ENCODE assay signal across 22 mouse cellular contexts in genomic region chr5:19906636-19907035, GRCm38 (mm10).
A peak's percentile ranks its signal among the peaks of the same experiment; 100 is the strongest.
DNase-seq lines count a peak whose midpoint lies in the region; ATAC-seq and TF ChIP-seq lines count a peak whose summit lies in the region.
"Had no signal": no experiment of that assay in that cellular context is flagged by ENCODE, and none has a peak within 500 bp of the region (broad histone marks: within the 10 kb centered on the region; RNA-seq: fewer than 3 reads in every experiment).

No protein-coding gene starts in this region.

- H3K9ac ChIP-seq in forebrain, embryonic 12.5 days = no peak overlapping the region
- H3K9ac ChIP-seq in forebrain, postnatal 0 days = no peak overlapping the region
- H3K9ac ChIP-seq in midbrain, embryonic 16.5 days (ENCODE audit: low read depth, low read length) = no peak overlapping the region
- H3K9ac ChIP-seq in midbrain, embryonic 15.5 days = no peak overlapping the region
- no peak overlapping the region for H3K9ac ChIP-seq in forebrain, embryonic 15.5 days (replicated peaks)
- H3K9ac ChIP-seq: embryonic facial prominence, embryonic 15.5 days; intestine, embryonic 15.5 days had no signal

- intact Hi-C loops in left cerebral cortex, postnatal 4 days (cut with DNase I) = loop anchor here (5.0 to 10.0 kb wide), 4 partner anchors 152 to 796 kb away; no protein-coding TSS in a partner anchor
- intact Hi-C loops in left cerebral cortex, adult 2 months (cut with DNase I) = loop anchor here (5.0 to 10.0 kb wide), 4 partner anchors 352 to 798 kb away; no protein-coding TSS in a partner anchor

- 66% methylated on average over 4 of the region's 4 CpGs for WGBS in forebrain, embryonic 12.5 days
- WGBS in forebrain, postnatal 0 days = 45% methylated on average over 4 of the region's 4 CpGs
- 70% methylated on average over 4 of the region's 4 CpGs for WGBS in midbrain, embryonic 16.5 days
- WGBS in midbrain, embryonic 15.5 days = 64% methylated on average over 4 of the region's 4 CpGs
- 36% methylated on average over 4 of the region's 4 CpGs for WGBS in forebrain, embryonic 15.5 days

- DNase-seq in forebrain, postnatal 0 days = no peak
- peak; percentile 6 for DNase-seq in left cerebral cortex, postnatal 4 days
- no peak for DNase-seq in left cerebral cortex, adult 2 months (ENCODE audit: extremely low spot score in 1 of 2, low spot score in 2 of 2)
- DNase-seq in c-Kit-positive CD71-positive TER-119-positive erythroid progenitor cells, embryonic 14.5 days (ENCODE audit: low spot score) = no peak
- DNase-seq: adrenal gland, adult 2 months; adrenal gland, postnatal 25 days; cerebellum, adult 11 months; cerebellum, adult 8-10 months; gastrocnemius, adult 2 months; gastrocnemius, postnatal 25 days; heart, adult 18-20 months; heart, postnatal 10 days; heart, postnatal 4 days had no signal

- H3K4me2 ChIP-seq in forebrain, embryonic 12.5 days = no peak overlapping the region
- H3K4me2 ChIP-seq in forebrain, postnatal 0 days (ENCODE audit: low read depth) = no peak overlapping the region
- no peak overlapping the region for H3K4me2 ChIP-seq in midbrain, embryonic 16.5 days (ENCODE audit: low read length)
- no peak overlapping the region for H3K4me2 ChIP-seq in midbrain, embryonic 15.5 days
- no peak overlapping the region for H3K4me2 ChIP-seq in forebrain, embryonic 15.5 days (replicated peaks)

- H3K4me3 ChIP-seq in forebrain, embryonic 12.5 days (replicated peaks) = no peak overlapping the region
- no peak overlapping the region for H3K4me3 ChIP-seq in forebrain, postnatal 0 days (ENCODE audit: low read depth, low read length)
- H3K4me3 ChIP-seq in left cerebral cortex, adult 2 months = no peak overlapping the region
- no peak overlapping the region for H3K4me3 ChIP-seq in midbrain, embryonic 16.5 days (ENCODE audit: low read depth, low read length)
- no peak overlapping the region for H3K4me3 ChIP-seq in midbrain, embryonic 15.5 days
- no peak overlapping the region for H3K4me3 ChIP-seq in forebrain, embryonic 15.5 days
- H3K4me3 ChIP-seq: erythroblast, embryonic 14.5 days; gastrocnemius, adult 2 months; intestine, embryonic 15.5 days had no signal

- H3K4me1 ChIP-seq in forebrain, embryonic 12.5 days = peaks cover 14% of the 10 kb centered on the region
- H3K4me1 ChIP-seq in forebrain, postnatal 0 days (ENCODE audit: insufficient read depth) = peaks cover 11% of the 10 kb centered on the region; the same call in 1 of the 2 replicates
- H3K4me1 ChIP-seq in midbrain, embryonic 16.5 days (ENCODE audit: control insufficient read depth, insufficient read depth, low read length) = peaks cover 13% of the 10 kb centered on the region
- H3K4me1 ChIP-seq in midbrain, embryonic 15.5 days = peaks cover 10% of the 10 kb centered on the region; the same call in 1 of the 2 replicates
- peaks cover 26% of the 10 kb centered on the region for H3K4me1 ChIP-seq in forebrain, embryonic 15.5 days
- H3K4me1 ChIP-seq: intestine, embryonic 15.5 days had no signal

- peak; percentile 28; the same call in 1 of the 2 replicates for ATAC-seq in forebrain, embryonic 12.5 days (ENCODE audit: low FRiP score)
- ATAC-seq in forebrain, postnatal 0 days = no peak
- ATAC-seq in midbrain, embryonic 16.5 days = 0 out of 2 replicates have a peak, but pooled peaks have one; percentile 9
- no peak for ATAC-seq in midbrain, embryonic 15.5 days (replicated peaks)
- ATAC-seq in forebrain, embryonic 15.5 days (replicated peaks) = 0 out of 2 replicates have a peak, but pooled peaks have one; percentile 11
- ATAC-seq: intestine, embryonic 15.5 days had no signal

- no peak overlapping the region for H3K27ac ChIP-seq in forebrain, embryonic 12.5 days
- no peak overlapping the region for H3K27ac ChIP-seq in forebrain, postnatal 0 days (ENCODE audit: low read depth, low read length)
- no peak overlapping the region for H3K27ac ChIP-seq in left cerebral cortex, adult 2 months
- H3K27ac ChIP-seq in midbrain, embryonic 16.5 days (ENCODE audit: low read length) = no peak overlapping the region
- no peak overlapping the region for H3K27ac ChIP-seq in midbrain, embryonic 15.5 days
- H3K27ac ChIP-seq in forebrain, embryonic 15.5 days (replicated peaks) = no peak overlapping the region
- H3K27ac ChIP-seq: embryonic facial prominence, embryonic 15.5 days; gastrocnemius, adult 2 months; heart, embryonic 10.5 days; hindbrain, embryonic 12.5 days; intestine, embryonic 15.5 days had no signal

- no peaks in the 10 kb centered on the region for H3K9me3 ChIP-seq in forebrain, embryonic 12.5 days
- no peaks in the 10 kb centered on the region for H3K9me3 ChIP-seq in forebrain, postnatal 0 days (ENCODE audit: low read length)
- H3K9me3 ChIP-seq in midbrain, embryonic 16.5 days (replicated peaks; ENCODE audit: control insufficient read depth, low read length, poor library complexity, severe bottlenecking) = no peaks in the 10 kb centered on the region
- H3K9me3 ChIP-seq in midbrain, embryonic 15.5 days = no peaks in the 10 kb centered on the region
- no peaks in the 10 kb centered on the region for H3K9me3 ChIP-seq in forebrain, embryonic 15.5 days
- H3K9me3 ChIP-seq: embryonic facial prominence, embryonic 15.5 days; heart, embryonic 10.5 days; hindbrain, embryonic 12.5 days; intestine, embryonic 15.5 days had no signal

- TF ChIP-seq CTCF in forebrain, postnatal 0 days (IDR thresholded peaks at IDR 0.05; ENCODE audit: low read depth) = no peak
- no peak for TF ChIP-seq CTCF in left cerebral cortex, adult 2 months (IDR thresholded peaks at IDR 0.05)

- H3K27me3 ChIP-seq in forebrain, embryonic 12.5 days = no peaks in the 10 kb centered on the region
- H3K27me3 ChIP-seq in forebrain, postnatal 0 days (ENCODE audit: insufficient read depth, low read length) = no peaks in the 10 kb centered on the region; the same call in 1 of the 2 replicates
- no peaks in the 10 kb centered on the region for H3K27me3 ChIP-seq in midbrain, embryonic 16.5 days (ENCODE audit: control insufficient read depth, insufficient read depth, low read depth, low read length)
- H3K27me3 ChIP-seq in midbrain, embryonic 15.5 days (replicated peaks) = no peaks in the 10 kb centered on the region
- no peaks in the 10 kb centered on the region for H3K27me3 ChIP-seq in forebrain, embryonic 15.5 days
- H3K27me3 ChIP-seq: embryonic facial prominence, embryonic 15.5 days had no signal

- no peaks in the 10 kb centered on the region for H3K36me3 ChIP-seq in forebrain, embryonic 12.5 days (replicated peaks)
- H3K36me3 ChIP-seq in forebrain, postnatal 0 days (ENCODE audit: insufficient read depth) = no peaks in the 10 kb centered on the region
- H3K36me3 ChIP-seq in midbrain, embryonic 16.5 days (ENCODE audit: control insufficient read depth, insufficient read depth, low read length) = no peaks in the 10 kb centered on the region
- H3K36me3 ChIP-seq in midbrain, embryonic 15.5 days (replicated peaks) = no peaks in the 10 kb centered on the region
- no peaks in the 10 kb centered on the region for H3K36me3 ChIP-seq in forebrain, embryonic 15.5 days
- H3K36me3 ChIP-seq: embryonic facial prominence, embryonic 15.5 days; heart, embryonic 10.5 days; hindbrain, embryonic 12.5 days; intestine, embryonic 15.5 days had no signal

Comparison
In these comparisons a context has a peak if more than half of its experiments do, and no peak if none do; other contexts are left out.
1. ATAC-seq: peak in forebrain, embryonic 12.5 days (single experiment), midbrain, embryonic 16.5 days (single experiment) and forebrain, embryonic 15.5 days (single experiment); none in forebrain, postnatal 0 days (single experiment) and midbrain, embryonic 15.5 days (single experiment).